Mouse (Mus musculus) liver, adult 2 months (tissue): ENCODE results near the gene Glis3.

Experiments used
- CTCF ChIP-seq: fragments of 200-500 bp; IDR thresholded peaks from 2 replicates; pipeline ENCODE4 v1.5.1; 2011; ENCODE audit warnings: low read depth, low read length, control low read depth
- POLR2A ChIP-seq: fragments of 200-500 bp; IDR thresholded peaks from 2 replicates; pipeline ENCODE4 v1.6.1; 2011; ENCODE audit warnings: low read length, control low read depth; ENCODE audit not compliant: insufficient read depth; ENCODE audit errors: extremely low read depth

GRCm38 (mm10) chr19:28516487-28516886 is 163.4 kb downstream of the Glis3 start:
- TF ChIP-seq CTCF, result no peak
- no peak for TF ChIP-seq POLR2A
